Mouse (Mus musculus) forebrain, embryonic 15.5 days (tissue): ENCODE measurements around the gene Cdh26. TPM values are rescaled to one million over a fixed set of nuclear protein-coding genes. Genes with fewer than 3 reads are reported as not detected.

ENCODE experiments used
- ATAC-seq: fragments of 200-750 bp; cut with Nextera tagmentation; replicated peaks from 2 replicates; pipeline ENCODE4 v1.8.0; 2017; ENCODE audit warnings: mild to moderate bottlenecking, moderate TSS enrichment, moderate library complexity
- H3K27ac ChIP-seq: fragments of 300-500 bp; sonication (generic); replicated peaks from 2 replicates; pipeline ENCODE4 v1.5.1; 2015; ENCODE audit warnings: mild to moderate bottlenecking, inconsistent platforms
- H3K27me3 ChIP-seq: fragments of 300-500 bp; sonication (generic); 2 replicates; pipeline ENCODE4 v1.6.1; 2015; ENCODE audit warnings: inconsistent platforms
- H3K36me3 ChIP-seq: fragments of 300-500 bp; sonication (generic); 2 replicates; pipeline ENCODE4 v1.6.1; 2015; ENCODE audit warnings: mild to moderate bottlenecking, inconsistent platforms
- H3K4me1 ChIP-seq: fragments of 300-500 bp; sonication (generic); 2 replicates; pipeline ENCODE4 v1.6.1; 2015; ENCODE audit warnings: inconsistent platforms
- H3K4me2 ChIP-seq: fragments of 300-500 bp; sonication (generic); replicated peaks from 2 replicates; pipeline ENCODE4 v1.6.1; 2015; ENCODE audit warnings: mild to moderate bottlenecking, inconsistent platforms
- H3K4me3 ChIP-seq: fragments of 300-500 bp; sonication (generic); 2 replicates; pipeline ENCODE4 v1.5.1; 2015; ENCODE audit warnings: mild to moderate bottlenecking, inconsistent platforms
- H3K9ac ChIP-seq: fragments of 300-500 bp; sonication (generic); replicated peaks from 2 replicates; pipeline ENCODE4 v1.6.1; 2015; ENCODE audit warnings: mild to moderate bottlenecking, inconsistent platforms
- H3K9me3 ChIP-seq: fragments of 300-500 bp; sonication (generic); 2 replicates; pipeline ENCODE4 v1.6.1; 2016; ENCODE audit warnings: inconsistent platforms
- WGBS: fragments of 180-500 bp; shearing (Covaris S2); methylation state at CpG from one replicate; pipeline ENCODE4 v1.1.7; 2015; ENCODE audit warnings: mixed read lengths; 5-methylcytosine and 5-hydroxymethylcytosine counted together
- polyA plus RNA-seq: library from polyadenylated mRNA; unstranded; fragments of >200 nt; fragmentation: Nextera tagmentation; extraction: Ambion mirVana; gene quantifications from 2 replicates; pipeline ENCODE4 v1.2.1, GENCODE M21; 2015

The Cdh26 gene
- polyA plus RNA-seq, 1 experiment from 2014 or later: 0.09 TPM

DNA sequence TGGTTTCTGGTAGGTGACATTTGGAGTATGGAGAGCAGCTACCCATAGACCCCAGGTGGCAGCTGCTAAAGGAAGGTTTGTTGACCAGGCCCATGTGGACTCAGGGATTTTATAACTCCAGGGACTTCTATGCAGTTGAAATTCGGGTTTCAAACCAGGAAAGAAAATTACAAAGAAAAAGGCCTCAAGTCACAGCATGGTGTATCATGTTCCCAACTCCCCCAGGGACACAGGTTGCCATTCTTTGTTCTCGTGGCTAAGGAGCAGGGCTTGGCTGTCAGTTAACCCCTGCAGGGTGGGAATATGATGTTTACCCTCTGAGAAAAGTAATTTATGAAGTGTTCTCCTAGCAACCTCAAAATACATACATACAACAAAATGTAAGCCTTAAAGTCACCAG lies 19.9 kb downstream of the Cdh26 start:
- no peaks in the 10 kb centered on the region for H3K9me3 ChIP-seq
- no peak overlapping the region for H3K4me2 ChIP-seq
- ATAC-seq: no peak
- no peaks in the 10 kb centered on the region for H3K27me3 ChIP-seq
- H3K9ac ChIP-seq: no peak overlapping the region
- no peak overlapping the region for H3K27ac ChIP-seq
- H3K36me3 ChIP-seq: no peaks in the 10 kb centered on the region
- no peak overlapping the region for H3K4me3 ChIP-seq
- peaks cover 7% of the 10 kb centered on the region for H3K4me1 ChIP-seq
- 12% methylated on average over 2 of the region's 2 CpGs for WGBS

DNA sequence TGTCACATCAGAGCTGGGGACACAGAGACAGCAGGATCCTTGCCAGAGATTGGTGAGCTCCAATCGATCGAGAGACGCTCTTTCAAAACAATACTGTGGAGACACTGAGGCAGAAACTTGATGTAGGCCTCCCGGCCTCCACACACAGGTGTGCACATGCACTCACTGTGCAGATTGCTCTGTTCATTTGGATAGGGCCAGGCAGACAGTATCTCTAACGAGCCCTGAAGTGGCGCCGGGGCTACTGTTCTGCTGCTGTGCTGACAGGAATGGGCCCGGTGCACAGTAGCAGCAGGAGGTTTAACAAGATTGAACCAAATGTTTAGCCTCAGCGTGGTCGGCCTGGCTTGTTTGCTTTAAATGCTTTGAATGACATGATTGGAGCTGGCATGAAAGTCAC lies 20.6 kb downstream of the Cdh26 start:
- no peaks in the 10 kb centered on the region for H3K36me3 ChIP-seq
- no peak overlapping the region for H3K9ac ChIP-seq
- H3K4me3 ChIP-seq: no peak overlapping the region
- H3K4me2 ChIP-seq: no peak overlapping the region
- no peaks in the 10 kb centered on the region for H3K27me3 ChIP-seq
- H3K4me1 ChIP-seq: peaks cover 12% of the 10 kb centered on the region
- no peaks in the 10 kb centered on the region for H3K9me3 ChIP-seq
- no peak for ATAC-seq
- WGBS: 50% methylated on average over 10 of the region's 10 CpGs
- no peak overlapping the region for H3K27ac ChIP-seq

DNA sequence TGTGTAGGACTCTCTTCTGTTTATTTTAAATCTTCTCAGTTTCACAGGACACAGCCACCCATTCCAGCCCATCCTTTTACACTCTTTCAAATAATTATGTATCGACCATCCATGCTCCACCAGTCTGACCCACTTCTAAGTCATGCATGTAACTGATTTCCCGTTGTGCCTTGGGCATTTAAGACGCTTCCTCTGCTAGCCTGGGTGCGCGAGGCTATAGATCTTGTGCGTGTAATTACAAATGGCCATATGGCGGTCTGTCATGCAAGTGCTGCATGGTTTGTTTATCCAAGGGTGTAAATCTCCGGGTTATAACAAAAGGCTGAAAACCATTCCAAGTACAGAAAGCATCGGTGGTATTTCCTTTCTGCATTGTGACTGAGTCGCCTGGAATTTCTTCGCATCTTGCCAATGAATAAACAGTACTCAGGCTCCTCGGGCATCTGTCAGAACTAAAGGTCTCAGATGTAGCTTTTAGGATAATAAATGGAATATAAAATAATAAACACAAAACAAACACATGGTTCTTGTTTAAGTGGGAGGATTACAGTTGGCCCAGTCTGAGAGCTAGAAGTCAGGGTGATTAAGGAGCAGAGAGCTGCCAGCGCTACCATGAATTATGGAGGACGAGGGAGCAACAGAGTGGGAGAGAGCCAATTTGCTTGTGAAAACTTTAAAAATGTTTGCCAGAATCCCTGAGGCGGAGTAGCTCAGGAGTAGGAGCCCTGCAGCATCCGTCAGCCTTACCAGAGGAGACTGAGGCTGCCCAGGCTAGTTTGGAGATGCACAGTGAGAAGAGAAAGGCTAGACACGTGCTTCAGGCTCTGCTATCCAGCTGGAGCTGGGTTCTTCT lies 24.6 kb downstream of the Cdh26 start:
- no peak overlapping the region for H3K4me3 ChIP-seq
- H3K36me3 ChIP-seq: no peaks in the 10 kb centered on the region
- peak overlapping the region; percentile 14 for H3K4me2 ChIP-seq
- no peaks in the 10 kb centered on the region for H3K27me3 ChIP-seq
- H3K27ac ChIP-seq: peak overlapping the region; percentile 28
- ATAC-seq: peak; percentile 85
- H3K9ac ChIP-seq: no peak overlapping the region
- WGBS: 24% methylated on average over 17 of the region's 17 CpGs
- H3K9me3 ChIP-seq: no peaks in the 10 kb centered on the region
- H3K4me1 ChIP-seq: peaks cover 12% of the 10 kb centered on the region

DNA sequence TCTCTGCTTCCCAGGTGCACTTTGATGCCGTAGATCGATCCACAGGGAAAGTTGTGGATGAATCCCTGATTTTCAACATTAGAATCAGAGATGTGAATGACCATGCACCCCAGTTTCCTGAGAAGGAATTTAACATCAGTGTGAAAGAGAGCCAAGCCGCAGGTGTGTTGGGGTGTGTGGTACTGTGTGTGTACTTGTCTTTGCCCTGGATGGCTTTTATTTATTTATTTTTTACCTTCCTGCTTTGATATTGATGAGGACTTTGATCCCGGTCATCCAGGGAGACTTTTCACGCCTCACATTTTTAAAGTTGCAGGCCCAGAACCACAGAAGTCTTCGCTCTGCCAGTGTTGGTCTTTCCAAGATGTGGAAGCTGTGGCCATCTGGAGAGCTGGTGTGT lies 27.1 kb downstream of the Cdh26 start:
- no peak overlapping the region for H3K4me2 ChIP-seq
- no peak overlapping the region for H3K27ac ChIP-seq
- WGBS: 93% methylated on average over 6 of the region's 6 CpGs
- H3K27me3 ChIP-seq: no peaks in the 10 kb centered on the region
- H3K9ac ChIP-seq: no peak overlapping the region
- no peak overlapping the region for H3K4me3 ChIP-seq
- H3K9me3 ChIP-seq: no peaks in the 10 kb centered on the region
- no peaks in the 10 kb centered on the region for H3K36me3 ChIP-seq
- ATAC-seq: no peak
- peaks cover 14% of the 10 kb centered on the region for H3K4me1 ChIP-seq

DNA sequence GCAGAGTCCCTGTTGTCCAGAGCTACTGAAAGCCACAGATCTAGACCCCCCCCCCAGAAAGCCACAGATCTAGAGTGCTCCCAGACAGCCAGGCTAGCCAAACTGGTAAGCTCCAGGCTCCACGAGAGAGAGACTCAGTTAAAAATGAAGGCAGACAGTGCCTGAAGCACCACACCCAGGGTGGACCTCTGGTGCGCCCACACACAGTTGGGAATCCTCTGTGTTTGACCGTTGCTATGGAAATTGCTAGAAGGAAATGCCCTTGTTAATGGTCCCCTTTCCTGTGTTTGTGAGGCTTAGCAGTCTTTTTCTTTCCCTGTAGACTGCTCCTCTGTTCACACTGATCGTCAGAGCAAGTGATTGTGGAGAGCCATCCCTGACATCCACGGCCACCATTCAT lies 30.0 kb downstream of the Cdh26 start:
- no peak for ATAC-seq
- H3K27me3 ChIP-seq: no peaks in the 10 kb centered on the region
- H3K4me1 ChIP-seq: peaks cover 6% of the 10 kb centered on the region
- no peaks in the 10 kb centered on the region for H3K36me3 ChIP-seq
- no peak overlapping the region for H3K4me3 ChIP-seq
- H3K4me2 ChIP-seq: no peak overlapping the region
- H3K27ac ChIP-seq: no peak overlapping the region
- H3K9ac ChIP-seq: no peak overlapping the region
- no peaks in the 10 kb centered on the region for H3K9me3 ChIP-seq
- 63% methylated on average over 5 of the region's 5 CpGs for WGBS

DNA sequence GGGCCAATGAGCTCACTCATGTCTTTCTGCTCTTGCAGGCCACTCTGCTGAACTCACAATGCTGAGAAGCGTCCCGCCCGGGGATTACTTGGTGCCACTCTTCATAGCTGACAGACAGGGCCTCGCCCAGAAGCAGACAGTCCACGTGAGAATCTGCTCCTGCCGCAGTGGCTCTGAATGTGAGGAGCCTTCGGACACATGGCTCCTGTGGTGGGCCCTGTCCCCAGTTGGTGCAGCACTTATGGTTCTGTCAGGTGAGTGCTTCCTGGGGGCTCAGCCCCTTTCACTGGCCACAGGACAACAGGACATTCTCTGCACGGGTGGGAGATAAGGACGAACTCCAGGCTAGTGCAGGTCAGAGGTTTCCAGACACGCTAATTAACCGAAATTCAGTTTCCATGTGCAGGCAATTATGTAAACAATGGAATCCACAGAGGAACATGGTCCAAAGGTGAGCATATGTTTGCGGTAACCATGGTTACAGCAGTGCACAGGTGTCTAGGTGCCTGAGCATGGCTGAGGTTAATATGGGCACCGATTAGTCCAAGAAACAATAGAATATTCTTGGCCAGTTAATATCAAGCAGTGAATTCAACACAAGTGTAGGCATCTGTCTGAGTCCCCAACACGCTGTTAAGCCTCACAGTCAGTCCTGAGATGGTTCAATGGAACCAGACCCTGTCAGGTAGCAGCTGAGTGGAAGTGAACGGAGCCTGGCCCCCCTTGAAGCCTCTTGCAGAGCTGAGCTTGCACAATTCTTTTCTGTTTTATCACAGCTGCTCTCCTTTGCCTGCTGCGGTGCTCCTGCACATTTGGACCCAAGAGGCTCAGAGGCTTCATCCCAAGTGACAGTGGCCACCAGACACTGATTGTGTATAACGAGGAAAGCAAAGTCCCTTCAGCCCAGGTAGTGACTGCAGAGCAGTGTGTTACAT lies 41.5 kb downstream of the Cdh26 start:
- WGBS: 80% methylated on average over 17 of the region's 17 CpGs
- no peaks in the 10 kb centered on the region for H3K9me3 ChIP-seq
- no peak for ATAC-seq
- H3K9ac ChIP-seq: no peak overlapping the region
- no peaks in the 10 kb centered on the region for H3K27me3 ChIP-seq
- H3K36me3 ChIP-seq: no peaks in the 10 kb centered on the region
- H3K4me2 ChIP-seq: no peak overlapping the region
- H3K27ac ChIP-seq: no peak overlapping the region
- H3K4me3 ChIP-seq: no peak overlapping the region
- H3K4me1 ChIP-seq: no peaks in the 10 kb centered on the region

DNA sequence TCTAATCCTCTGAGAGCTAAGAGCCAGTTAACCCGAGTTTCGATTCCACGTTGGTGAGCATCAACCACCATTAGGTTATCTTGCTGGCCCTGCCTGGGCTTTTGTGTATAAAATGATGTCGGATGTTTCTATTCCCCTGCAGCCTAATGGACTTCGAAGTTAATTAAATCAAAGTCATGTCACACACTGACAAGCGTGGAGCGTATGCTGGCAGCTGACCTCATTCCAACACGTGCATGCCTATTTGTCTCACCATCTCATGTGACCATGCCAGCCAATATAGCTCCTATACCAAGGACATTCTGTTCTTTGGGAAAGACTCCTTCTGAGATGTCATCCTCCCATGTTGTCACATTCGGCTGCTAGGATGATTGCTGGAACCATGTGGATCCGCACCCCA lies 43.6 kb downstream of the Cdh26 start:
- no peak overlapping the region for H3K4me3 ChIP-seq
- no peak overlapping the region for H3K27ac ChIP-seq
- 83% methylated on average over 10 of the region's 10 CpGs for WGBS
- H3K9me3 ChIP-seq: no peaks in the 10 kb centered on the region
- no peaks in the 10 kb centered on the region for H3K27me3 ChIP-seq
- no peak for ATAC-seq
- H3K4me1 ChIP-seq: no peaks in the 10 kb centered on the region
- no peak overlapping the region for H3K4me2 ChIP-seq
- H3K9ac ChIP-seq: no peak overlapping the region
- no peaks in the 10 kb centered on the region for H3K36me3 ChIP-seq

DNA sequence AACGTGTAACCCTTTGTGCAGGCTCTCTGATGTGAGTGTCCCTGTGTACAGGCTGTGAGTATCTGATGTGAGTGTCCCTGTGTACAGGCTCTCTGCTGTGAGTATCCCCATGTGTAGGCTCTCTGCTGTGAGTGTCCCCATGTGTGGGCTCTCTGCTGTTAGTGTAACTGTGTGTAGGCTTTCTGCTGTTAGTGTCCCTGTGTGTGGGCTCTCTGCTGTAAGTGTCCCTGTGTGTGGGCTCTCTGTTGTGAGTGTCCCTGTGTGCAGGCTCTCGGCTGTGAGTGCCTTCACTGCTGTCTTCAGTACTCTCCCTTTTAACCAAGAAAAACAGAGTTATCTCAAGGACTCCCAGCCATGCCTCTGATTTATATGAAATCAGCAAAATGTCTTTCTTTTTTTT lies 46.9 kb downstream of the Cdh26 start:
- Histone ChIP-seq H3K4me2 (no peak overlapping the region), H3K27me3 (no peaks in the 10 kb centered on the region), H3K27ac (no peak overlapping the region), H3K9me3 (no peaks in the 10 kb centered on the region), H3K36me3 (no peaks in the 10 kb centered on the region), H3K4me1 (no peaks in the 10 kb centered on the region), H3K4me3 (no peak overlapping the region), H3K9ac (no peak overlapping the region)
- WGBS: 58% methylated on average over 2 of the region's 2 CpGs
- no peak for ATAC-seq

DNA sequence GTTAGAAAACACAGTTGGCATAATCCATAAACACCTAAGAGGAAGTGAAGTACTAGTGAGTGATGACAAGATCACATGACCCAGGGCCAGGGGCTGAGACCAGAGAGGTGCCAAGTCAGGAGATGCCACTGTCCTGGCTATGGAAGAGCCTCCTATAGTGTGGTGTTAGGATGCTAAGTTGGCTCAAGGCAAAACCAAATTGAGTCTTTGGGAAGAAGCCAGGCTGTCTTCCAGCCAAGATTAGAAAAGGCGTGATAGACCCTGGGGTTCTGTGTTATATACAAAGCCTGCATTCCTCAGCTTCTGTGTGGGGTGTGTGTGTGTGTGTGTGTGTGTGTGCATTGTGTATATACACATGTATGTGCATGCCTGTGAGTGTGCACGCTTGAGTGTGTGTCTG lies 48.7 kb downstream of the Cdh26 start:
- Histone ChIP-seq H3K27me3 (no peaks in the 10 kb centered on the region), H3K27ac (no peak overlapping the region), H3K4me2 (no peak overlapping the region), H3K9me3 (no peaks in the 10 kb centered on the region), H3K36me3 (no peaks in the 10 kb centered on the region), H3K4me3 (no peak overlapping the region), H3K9ac (no peak overlapping the region), H3K4me1 (no peaks in the 10 kb centered on the region)
- no peak; the same call in 1 of the 2 replicates for ATAC-seq
- 72% methylated on average over 2 of the region's 2 CpGs for WGBS

DNA sequence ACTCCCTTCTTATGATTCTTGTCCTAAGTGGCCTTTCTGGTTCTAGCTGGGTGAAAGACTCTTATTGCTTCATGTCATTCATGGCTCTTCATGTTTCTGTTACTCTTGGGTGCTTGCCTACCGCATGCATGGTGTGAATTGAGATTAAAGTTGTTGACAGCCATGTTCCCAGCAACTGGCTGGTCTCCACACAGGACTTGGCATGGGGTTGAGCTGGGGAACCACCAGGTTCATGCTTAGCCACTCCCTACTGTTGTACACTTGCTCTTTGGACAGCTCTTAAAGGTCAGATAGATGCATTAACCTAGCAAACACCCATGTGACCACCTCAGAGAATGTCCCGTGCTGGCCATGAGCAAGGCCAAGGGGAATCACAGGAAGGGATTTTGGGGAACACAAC lies 50.6 kb downstream of the Cdh26 start:
- no peaks in the 10 kb centered on the region for H3K27me3 ChIP-seq
- H3K4me3 ChIP-seq: no peak overlapping the region
- no peaks in the 10 kb centered on the region for H3K9me3 ChIP-seq
- H3K4me2 ChIP-seq: no peak overlapping the region
- no peaks in the 10 kb centered on the region for H3K4me1 ChIP-seq
- WGBS: 91% methylated on average over 2 of the region's 2 CpGs
- H3K27ac ChIP-seq: no peak overlapping the region
- no peak overlapping the region for H3K9ac ChIP-seq
- no peaks in the 10 kb centered on the region for H3K36me3 ChIP-seq
- ATAC-seq: no peak

DNA sequence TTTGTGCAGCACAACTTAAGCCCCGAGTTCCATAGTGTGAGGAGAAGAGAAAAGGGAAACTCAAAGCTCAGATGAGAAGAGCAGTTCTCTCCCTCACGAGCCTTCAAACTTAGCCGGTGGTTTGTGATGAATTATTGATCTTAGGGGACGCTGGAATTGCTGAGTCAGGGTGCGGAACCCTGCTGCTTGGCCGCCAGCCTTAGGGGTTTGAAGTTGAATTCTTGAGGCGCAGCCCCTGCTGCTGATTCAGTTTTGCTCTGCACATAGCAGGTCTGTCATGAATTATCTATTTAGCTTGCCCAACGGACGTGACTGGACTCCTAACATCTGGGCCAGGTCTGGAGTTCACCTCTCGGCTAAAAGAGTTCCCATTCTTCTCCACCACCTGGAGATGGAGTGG lies 53.1 kb downstream of the Cdh26 start:
- Histone ChIP-seq H3K36me3 (no peaks in the 10 kb centered on the region), H3K27ac (no peak overlapping the region), H3K4me2 (no peak overlapping the region), H3K9me3 (no peaks in the 10 kb centered on the region), H3K27me3 (no peaks in the 10 kb centered on the region), H3K4me1 (no peaks in the 10 kb centered on the region), H3K9ac (no peak overlapping the region), H3K4me3 (no peak overlapping the region)
- no peak for ATAC-seq
- 56% methylated on average over 10 of the region's 10 CpGs for WGBS

DNA sequence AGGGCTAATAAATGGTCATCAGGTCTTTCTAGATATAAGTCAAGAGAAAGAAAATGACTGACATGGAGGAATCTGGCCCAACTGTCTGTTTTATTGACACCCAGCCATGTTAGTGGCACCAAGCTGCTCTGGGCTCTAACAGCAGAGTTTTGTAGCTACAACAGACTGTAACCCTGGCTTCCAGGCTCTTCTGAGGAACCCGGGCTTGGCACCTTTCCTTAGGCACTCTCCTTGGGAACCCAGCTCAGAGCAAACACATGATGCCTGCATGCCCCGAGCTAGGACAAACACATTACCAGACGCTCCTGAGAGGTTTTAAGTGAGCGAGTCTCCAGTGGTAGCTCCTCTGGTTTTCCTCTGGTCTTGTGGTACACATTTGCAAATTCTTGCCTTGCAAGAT lies 57.9 kb downstream of the Cdh26 start:
- Histone ChIP-seq H3K4me1 (no peaks in the 10 kb centered on the region), H3K27ac (no peak overlapping the region), H3K4me3 (no peak overlapping the region), H3K9me3 (no peaks in the 10 kb centered on the region), H3K9ac (no peak overlapping the region), H3K36me3 (no peaks in the 10 kb centered on the region), H3K4me2 (no peak overlapping the region), H3K27me3 (no peaks in the 10 kb centered on the region)
- no peak for ATAC-seq
- WGBS: 81% methylated on average over 4 of the region's 4 CpGs
